Mouse (Mus musculus): ENCODE results near the gene Gps1. TPM values are rescaled to one million over a fixed set of nuclear protein-coding genes. Genes with fewer than 3 reads are reported as not detected.

Gps1 gene
- polyA plus RNA-seq (2014; fragmentation: Illumina TruSeq; extraction: RNeasy Lipid Tissue Mini Kit (QIAGEN cat#74804); ENCODE audit: low read depth, low replicate concordance), result 39.3 TPM

GRCm38 (mm10) chr11:120784064-120784791 is at the start of gene Gps1, which contains the start of gene Rfng:
Gps1 (plus strand) TSS chr11:120784272.
Rfng (minus strand) TSS chr11:120784207.

GRCm38 (mm10) chr11:120762672-120763041 is 21.4 kb upstream of the Gps1 start, which contains the start of gene Hmga1b:
Hmga1b (plus strand) TSS chr11:120762794.

DNA sequence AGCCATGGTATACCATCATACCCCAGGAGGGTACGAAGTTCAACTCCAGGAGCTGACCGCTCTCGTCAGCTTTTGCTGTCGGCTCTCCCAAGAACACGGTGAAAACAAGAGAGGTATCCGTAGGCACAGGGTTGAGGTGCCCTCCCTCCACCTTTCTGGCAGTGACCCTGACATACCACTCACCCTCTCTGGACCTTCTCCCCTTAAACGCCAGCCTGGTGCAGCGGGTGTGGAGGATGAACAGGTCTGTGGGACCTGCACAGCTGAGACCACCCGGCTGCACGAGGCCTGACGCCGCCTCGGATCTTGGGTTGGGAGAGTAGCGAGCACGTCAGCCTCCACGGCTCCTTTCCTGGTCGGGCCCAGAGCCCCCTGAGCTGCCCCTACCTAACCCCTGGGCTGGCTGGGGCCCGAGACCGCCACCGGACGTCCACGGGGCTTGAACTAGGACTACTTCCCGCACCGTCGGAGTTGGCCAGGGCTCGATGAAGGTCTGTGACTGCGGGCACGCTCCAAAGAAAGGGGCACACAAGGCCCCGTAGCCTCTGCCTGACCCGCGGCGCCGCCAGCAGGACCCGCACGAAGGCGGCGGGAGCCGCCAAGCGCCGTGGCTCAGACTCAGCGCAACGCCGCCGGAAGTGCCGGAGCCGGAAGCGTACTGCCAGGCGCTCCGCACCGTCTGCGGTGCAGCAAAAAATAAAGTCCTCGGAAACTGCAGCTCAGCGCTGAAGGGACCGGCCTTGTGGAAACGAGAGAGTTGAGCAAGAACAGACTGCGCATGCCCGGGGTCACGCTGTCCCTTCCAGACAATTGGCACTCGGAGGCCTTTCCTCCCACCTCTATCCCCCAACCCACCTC is 11.9 kb downstream of the Gps1 start, which contains the start of gene Dus1l:
Dus1l (minus strand) TSS at position 648 of the 858 bp plus-strand sequence.

DNA sequence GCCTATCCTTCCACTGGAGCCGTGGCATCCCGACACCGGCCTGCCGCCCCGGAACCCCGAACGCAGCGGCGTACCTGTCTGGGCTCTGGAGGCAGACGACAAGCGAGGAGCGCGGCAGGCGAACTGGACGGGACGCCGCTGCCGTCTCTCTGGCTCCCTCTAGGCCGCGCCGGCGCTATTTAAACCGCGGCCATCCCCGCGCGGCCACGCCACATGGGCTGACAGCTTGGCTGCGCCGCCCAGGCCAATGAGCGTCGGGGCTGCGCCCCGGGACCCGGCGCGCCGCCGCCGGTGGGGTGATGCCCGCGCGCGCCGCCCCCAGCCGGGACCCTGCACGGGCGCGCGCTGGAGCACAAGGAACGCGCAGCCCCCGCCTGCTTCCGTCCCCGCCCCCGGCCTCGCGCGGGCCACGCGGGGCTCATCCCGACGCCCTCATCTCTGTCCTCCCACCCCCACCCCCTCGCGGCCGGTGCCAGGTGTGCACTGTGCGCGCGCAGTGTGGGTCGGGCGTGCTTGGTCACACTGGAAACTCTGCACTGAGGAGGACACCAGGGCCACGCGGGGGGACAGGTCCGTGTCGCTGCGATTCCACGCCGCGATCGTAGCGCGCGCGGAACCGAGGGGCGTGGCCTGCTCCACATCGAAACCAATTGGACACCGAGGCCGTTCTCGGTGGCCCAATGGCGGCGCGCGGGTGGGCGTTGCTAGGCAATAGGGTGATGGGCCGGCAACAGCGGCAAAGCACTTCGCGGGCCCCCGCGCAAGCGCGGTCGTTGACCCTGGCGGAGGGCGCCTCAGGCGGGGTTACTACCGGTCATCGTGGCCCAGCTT is 40.1 kb downstream of the Gps1 start, which contains the start of gene Fasn:
Fasn (minus strand) TSS at position 592 of the 831 bp plus-strand sequence.

Other genes starting within 250 kb of the Gps1 start
- 3.2 TPM for gene Mcrip1, start 234.5 kb upstream of the Gps1 start, polyA plus RNA-seq (2014; fragmentation: Illumina TruSeq; extraction: RNeasy Lipid Tissue Mini Kit (QIAGEN cat#74804); ENCODE audit: low read depth, low replicate concordance)
- 2.5 TPM for gene Ppp1r27, start 233.1 kb upstream of the Gps1 start, polyA plus RNA-seq (2014; fragmentation: Illumina TruSeq; extraction: RNeasy Lipid Tissue Mini Kit (QIAGEN cat#74804); ENCODE audit: low read depth, low replicate concordance)
- gene P4hb, start 211.0 kb upstream of the Gps1 start, polyA plus RNA-seq (2014; fragmentation: Illumina TruSeq; extraction: RNeasy Lipid Tissue Mini Kit (QIAGEN cat#74804); ENCODE audit: low read depth, low replicate concordance), result 41.5 TPM
- 5.0 TPM for gene Arhgdia, start 202.6 kb upstream of the Gps1 start, polyA plus RNA-seq (2014; fragmentation: Illumina TruSeq; extraction: RNeasy Lipid Tissue Mini Kit (QIAGEN cat#74804); ENCODE audit: low read depth, low replicate concordance)
- 15.0 TPM for gene Alyref, start 185.9 kb upstream of the Gps1 start, polyA plus RNA-seq (2014; fragmentation: Illumina TruSeq; extraction: RNeasy Lipid Tissue Mini Kit (QIAGEN cat#74804); ENCODE audit: low read depth, low replicate concordance)
- gene Anapc11, start 185.9 kb upstream of the Gps1 start, polyA plus RNA-seq (2014; fragmentation: Illumina TruSeq; extraction: RNeasy Lipid Tissue Mini Kit (QIAGEN cat#74804); ENCODE audit: low read depth, low replicate concordance), result 9.5 TPM
- not detected for gene Npb, start 175.8 kb upstream of the Gps1 start, polyA plus RNA-seq (2014; fragmentation: Illumina TruSeq; extraction: RNeasy Lipid Tissue Mini Kit (QIAGEN cat#74804); ENCODE audit: low read depth, low replicate concordance)
- 6.7 TPM for gene Pcyt2, start 166.3 kb upstream of the Gps1 start, polyA plus RNA-seq (2014; fragmentation: Illumina TruSeq; extraction: RNeasy Lipid Tissue Mini Kit (QIAGEN cat#74804); ENCODE audit: low read depth, low replicate concordance)
- gene Sirt7, start 159.0 kb upstream of the Gps1 start, polyA plus RNA-seq (2014; fragmentation: Illumina TruSeq; extraction: RNeasy Lipid Tissue Mini Kit (QIAGEN cat#74804); ENCODE audit: low read depth, low replicate concordance), result 1.2 TPM
- gene Mafg, start 150.7 kb upstream of the Gps1 start, polyA plus RNA-seq (2014; fragmentation: Illumina TruSeq; extraction: RNeasy Lipid Tissue Mini Kit (QIAGEN cat#74804); ENCODE audit: low read depth, low replicate concordance), result 1.8 TPM
- 0.39 TPM for gene Pycr1, start 140.5 kb upstream of the Gps1 start, polyA plus RNA-seq (2014; fragmentation: Illumina TruSeq; extraction: RNeasy Lipid Tissue Mini Kit (QIAGEN cat#74804); ENCODE audit: low read depth, low replicate concordance)
- not detected for gene Myadml2, start 136.1 kb upstream of the Gps1 start, polyA plus RNA-seq (2014; fragmentation: Illumina TruSeq; extraction: RNeasy Lipid Tissue Mini Kit (QIAGEN cat#74804); ENCODE audit: low read depth, low replicate concordance)
- not detected for gene Notum, start 123.1 kb upstream of the Gps1 start, polyA plus RNA-seq (2014; fragmentation: Illumina TruSeq; extraction: RNeasy Lipid Tissue Mini Kit (QIAGEN cat#74804); ENCODE audit: low read depth, low replicate concordance)
- gene Aspscr1, start 111.3 kb upstream of the Gps1 start, polyA plus RNA-seq (2014; fragmentation: Illumina TruSeq; extraction: RNeasy Lipid Tissue Mini Kit (QIAGEN cat#74804); ENCODE audit: low read depth, low replicate concordance), result 4.5 TPM
- 2.4 TPM for gene Cenpx, start 70.5 kb upstream of the Gps1 start, polyA plus RNA-seq (2014; fragmentation: Illumina TruSeq; extraction: RNeasy Lipid Tissue Mini Kit (QIAGEN cat#74804); ENCODE audit: low read depth, low replicate concordance)
- gene Lrrc45, start 70.3 kb upstream of the Gps1 start, polyA plus RNA-seq (2014; fragmentation: Illumina TruSeq; extraction: RNeasy Lipid Tissue Mini Kit (QIAGEN cat#74804); ENCODE audit: low read depth, low replicate concordance), result 0.18 TPM
- gene Rac3, start 62.8 kb upstream of the Gps1 start, polyA plus RNA-seq (2014; fragmentation: Illumina TruSeq; extraction: RNeasy Lipid Tissue Mini Kit (QIAGEN cat#74804); ENCODE audit: low read depth, low replicate concordance), result not detected
- gene Dcxr, start 57.0 kb upstream of the Gps1 start, polyA plus RNA-seq (2014; fragmentation: Illumina TruSeq; extraction: RNeasy Lipid Tissue Mini Kit (QIAGEN cat#74804); ENCODE audit: low read depth, low replicate concordance), result not detected
- gene Cbr2, start 52.2 kb upstream of the Gps1 start, polyA plus RNA-seq (2014; fragmentation: Illumina TruSeq; extraction: RNeasy Lipid Tissue Mini Kit (QIAGEN cat#74804); ENCODE audit: low read depth, low replicate concordance), result 0.66 TPM
- not detected for gene Hmga1b, start 21.5 kb upstream of the Gps1 start, polyA plus RNA-seq (2014; fragmentation: Illumina TruSeq; extraction: RNeasy Lipid Tissue Mini Kit (QIAGEN cat#74804); ENCODE audit: low read depth, low replicate concordance)
- 0.21 TPM for gene Rfng, start 65 bp upstream of the Gps1 start, polyA plus RNA-seq (2014; fragmentation: Illumina TruSeq; extraction: RNeasy Lipid Tissue Mini Kit (QIAGEN cat#74804); ENCODE audit: low read depth, low replicate concordance)
- 9.6 TPM for gene Dus1l, start 12.1 kb downstream of the Gps1 start, polyA plus RNA-seq (2014; fragmentation: Illumina TruSeq; extraction: RNeasy Lipid Tissue Mini Kit (QIAGEN cat#74804); ENCODE audit: low read depth, low replicate concordance)
- 0.92 TPM for gene Fasn, start 40.3 kb downstream of the Gps1 start, polyA plus RNA-seq (2014; fragmentation: Illumina TruSeq; extraction: RNeasy Lipid Tissue Mini Kit (QIAGEN cat#74804); ENCODE audit: low read depth, low replicate concordance)
- gene Ccdc57, start 148.6 kb downstream of the Gps1 start, polyA plus RNA-seq (2014; fragmentation: Illumina TruSeq; extraction: RNeasy Lipid Tissue Mini Kit (QIAGEN cat#74804); ENCODE audit: low read depth, low replicate concordance), result 8.3 TPM
- gene Slc16a3, start 164.2 kb downstream of the Gps1 start, polyA plus RNA-seq (2014; fragmentation: Illumina TruSeq; extraction: RNeasy Lipid Tissue Mini Kit (QIAGEN cat#74804); ENCODE audit: low read depth, low replicate concordance), result 0.07 TPM
- gene Csnk1d, start 207.1 kb downstream of the Gps1 start, polyA plus RNA-seq (2014; fragmentation: Illumina TruSeq; extraction: RNeasy Lipid Tissue Mini Kit (QIAGEN cat#74804); ENCODE audit: low read depth, low replicate concordance), result 173 TPM

All from testis, adult 10 weeks (tissue).